Mouse (Mus musculus): ENCODE results near the gene Zfp423. TPM values are rescaled to one million over a fixed set of nuclear protein-coding genes. Genes with fewer than 3 reads are reported as not detected.

The Zfp423 gene
- total and polyA plus RNA-seq, 3 experiments = not detected

- H3K27ac ChIP-seq (ENCODE audit: control insufficient read depth, low read depth, low read length) = no peak overlapping the region
- no peak for TF ChIP-seq MEF2A (IDR thresholded peaks at IDR 0.05; ENCODE audit: extremely low read depth, insufficient replicate concordance, low read depth, low read length, poor library complexity, severe bottlenecking)
- TF ChIP-seq MAZ (IDR thresholded peaks at IDR 0.05; ENCODE audit: low read depth, low read length) = no peak
- no peak for TF ChIP-seq NELFE (IDR thresholded peaks at IDR 0.05; ENCODE audit: low read depth, low read length)
- no peak for TF ChIP-seq UBTF (IDR thresholded peaks at IDR 0.05; ENCODE audit: borderline replicate concordance, insufficient read depth, low read depth, low read length)
- TF ChIP-seq POLR2AphosphoS5 (IDR thresholded peaks at IDR 0.05; ENCODE audit: borderline replicate concordance, low read depth, low read length) = no peak
- H3K9me3 ChIP-seq (replicated peaks; ENCODE audit: insufficient read depth, low read length) = no peaks in the 10 kb centered on the region
- H3K4me3 ChIP-seq (ENCODE audit: control insufficient read depth in 1 of 2, insufficient read depth in 1 of 2, low read depth in 2 of 2, low read length in 2 of 2) = no peak overlapping the region
- H3K4me1 ChIP-seq (ENCODE audit: control insufficient read depth in 1 of 2, insufficient read depth in 2 of 2, low read length in 2 of 2) = no peaks in the 10 kb centered on the region
- no peaks in the 10 kb centered on the region for H3K79me2 ChIP-seq (ENCODE audit: control insufficient read depth, insufficient read depth, low read length, poor library complexity)
- no peak overlapping the region for H3K9ac ChIP-seq (ENCODE audit: control insufficient read depth, low read depth, low read length, poor library complexity, severe bottlenecking)
- no peaks in the 10 kb centered on the region for H3K36me3 ChIP-seq (ENCODE audit: control insufficient read depth in 1 of 2, insufficient read depth in 2 of 2, low read length in 2 of 2)
- no peak for DNase-seq (ENCODE audit: low read depth, low spot score)
- H3K27me3 ChIP-seq (ENCODE audit: control insufficient read depth in 1 of 2, insufficient read depth in 2 of 2, low read length in 2 of 2) = no peaks in the 10 kb centered on the region
These were observed 204.5 kb downstream of the Zfp423 start for GRCm38 (mm10) chr8:87754853-87755252.

DNA sequence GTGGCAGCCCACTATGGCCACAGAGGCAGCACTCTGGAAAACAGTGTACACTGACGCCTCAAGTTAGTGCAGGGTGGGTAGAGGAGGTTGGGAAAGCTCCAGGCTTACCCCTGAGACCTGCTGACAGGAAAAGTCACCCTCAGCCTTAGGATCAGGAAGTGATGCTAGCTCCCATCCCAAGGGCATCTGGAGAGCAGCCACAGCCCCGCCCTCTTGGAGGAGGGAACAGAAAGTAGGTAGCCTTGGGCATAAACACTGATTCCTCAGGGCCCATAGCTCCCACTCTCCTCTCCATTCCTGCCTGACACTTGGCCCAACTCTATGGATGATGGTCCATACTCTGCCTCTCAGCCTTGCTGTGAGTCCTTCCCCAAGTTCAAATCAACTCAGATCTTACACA is 205.8 kb downstream of the Zfp423 start:
- Histone ChIP-seq H3K79me2 (ENCODE audit: control insufficient read depth, insufficient read depth, low read length, poor library complexity) (no peaks in the 10 kb centered on the region), H3K36me3 (ENCODE audit: control insufficient read depth in 1 of 2, insufficient read depth in 2 of 2, low read length in 2 of 2) (no peaks in the 10 kb centered on the region), H3K4me1 (ENCODE audit: control insufficient read depth in 1 of 2, insufficient read depth in 2 of 2, low read length in 2 of 2) (no peaks in the 10 kb centered on the region), H3K9me3 (replicated peaks; ENCODE audit: insufficient read depth, low read length) (no peaks in the 10 kb centered on the region), H3K27ac (ENCODE audit: control insufficient read depth, low read depth, low read length) (no peak overlapping the region), H3K27me3 (ENCODE audit: control insufficient read depth in 1 of 2, insufficient read depth in 2 of 2, low read length in 2 of 2) (no peaks in the 10 kb centered on the region), H3K9ac (ENCODE audit: control insufficient read depth, low read depth, low read length, poor library complexity, severe bottlenecking) (no peak overlapping the region), H3K4me3 (ENCODE audit: control insufficient read depth in 1 of 2, insufficient read depth in 1 of 2, low read depth in 2 of 2, low read length in 2 of 2) (no peak overlapping the region)
- no peak for DNase-seq (ENCODE audit: low read depth, low spot score)
- TF ChIP-seq E2F4 (IDR thresholded peaks at IDR 0.05; ENCODE audit: borderline replicate concordance, low read depth, low read length) (no peak), UBTF (IDR thresholded peaks at IDR 0.05; ENCODE audit: borderline replicate concordance, insufficient read depth, low read depth, low read length) (no peak), MXI1 (IDR thresholded peaks at IDR 0.05; ENCODE audit: low read depth, low read length) (no peak), POLR2AphosphoS2 (IDR thresholded peaks at IDR 0.05; ENCODE audit: low read length) (no peak), MYC (IDR thresholded peaks at IDR 0.05; ENCODE audit: low read depth, low read length) (no peak), POLR2AphosphoS5 (IDR thresholded peaks at IDR 0.05; ENCODE audit: borderline replicate concordance, low read depth, low read length) (no peak), MYB (IDR thresholded peaks at IDR 0.05; ENCODE audit: low read depth, low read length) (no peak), MAX (IDR thresholded peaks at IDR 0.05; ENCODE audit: low read length) (no peak), ELF1 (IDR thresholded peaks at IDR 0.05; ENCODE audit: low read depth, low read length) (no peak), CHD2 (IDR thresholded peaks at IDR 0.05; ENCODE audit: low read length) (no peak), POLR2A (IDR thresholded peaks at IDR 0.05; ENCODE audit: control insufficient read depth in 1 of 2, insufficient read depth in 1 of 2, low read depth in 1 of 2, low read length in 2 of 2, poor library complexity in 1 of 2) (no peak), JUND (IDR thresholded peaks at IDR 0.05; ENCODE audit: low read depth, low read length) (no peak), CHD1 (IDR thresholded peaks at IDR 0.05; ENCODE audit: low read depth, low read length) (no peak)
